In the genomic region with DNA sequence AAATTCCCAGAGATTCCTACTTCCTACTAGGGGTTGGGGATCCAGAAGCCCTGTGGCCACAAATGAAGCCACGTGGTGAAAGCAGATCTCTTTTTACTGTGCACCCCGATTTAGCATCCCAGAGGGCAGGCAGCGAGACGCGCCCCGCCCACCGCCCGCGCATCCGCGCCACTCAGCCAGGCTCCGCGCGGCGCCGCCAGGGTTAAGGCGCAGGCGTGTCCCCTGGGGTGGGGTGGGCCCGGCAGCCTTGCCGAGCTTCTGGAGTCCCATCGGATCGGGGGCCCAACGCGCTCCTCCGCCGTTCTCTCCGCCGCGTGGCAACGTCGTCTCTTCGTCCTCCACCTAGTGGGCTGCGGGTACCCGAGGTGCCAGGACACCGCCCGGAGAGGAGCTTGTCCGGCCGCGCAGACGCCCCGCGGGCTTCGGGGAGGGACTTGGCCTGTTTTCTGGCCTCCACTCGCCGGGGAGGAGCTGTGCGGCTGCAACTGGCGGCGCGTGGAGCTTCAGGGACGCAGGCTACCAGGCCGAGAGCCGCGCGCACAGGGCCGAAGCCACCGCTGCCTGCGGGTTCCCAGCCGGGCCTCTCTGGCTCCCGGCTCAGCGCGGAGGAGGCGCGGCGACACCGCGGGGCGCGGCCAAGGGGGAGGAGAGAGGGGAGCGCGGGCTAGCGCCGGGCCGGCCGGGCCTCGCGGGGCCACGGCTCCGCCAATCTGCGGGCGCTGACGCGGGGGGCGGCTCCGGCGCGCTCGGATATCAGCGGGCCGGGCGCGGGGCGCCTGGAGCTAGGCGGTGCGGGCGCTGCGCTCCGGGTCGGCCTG, we compare ENCODE assay signal across 8 mouse cellular contexts. TPM values are rescaled to one million over a fixed set of nuclear protein-coding genes. Genes with fewer than 3 reads are reported as not detected.
DNase-seq lines count a peak whose midpoint lies in the region; ATAC-seq lines count a peak whose summit lies in the region.

Gene Fam20c (plus strand): TSS at position 212 of the 818 bp plus-strand sequence.

- peak within 1 kb of the TSS; percentile 66 for H3K4me3 ChIP-seq in hindbrain, embryonic 11.5 days (ENCODE audit: low read depth, low read length)
- H3K4me3 ChIP-seq in lung, embryonic 15.5 days, result peak within 1 kb of the TSS; percentile 68

- peak within 1 kb of the TSS; percentile 89 for H3K9ac ChIP-seq in hindbrain, embryonic 11.5 days (ENCODE audit: low read depth, low read length)
- H3K9ac ChIP-seq in lung, embryonic 15.5 days, result peak within 1 kb of the TSS; percentile 73

- H3K4me2 ChIP-seq in hindbrain, embryonic 11.5 days (replicated peaks; ENCODE audit: low read depth, low read length), result peak within 1 kb of the TSS; percentile 97
- H3K4me2 ChIP-seq in lung, embryonic 15.5 days, result peak within 1 kb of the TSS; percentile 97

- H3K4me1 ChIP-seq in hindbrain, embryonic 11.5 days (replicated peaks; ENCODE audit: control insufficient read depth, insufficient read depth, low read length), result peaks cover 9% of the 10 kb centered on the region
- peaks cover 44% of the 10 kb centered on the region for H3K4me1 ChIP-seq in lung, embryonic 15.5 days

- H3K27me3 ChIP-seq in hindbrain, embryonic 11.5 days (ENCODE audit: control insufficient read depth, insufficient read depth, low read length), result peaks cover 5% of the 10 kb centered on the region
- peaks cover 51% of the 10 kb centered on the region for H3K27me3 ChIP-seq in lung, embryonic 15.5 days

- ATAC-seq in hindbrain, embryonic 11.5 days (ENCODE audit: low FRiP score), result peak; percentile 84
- peak; percentile 90 for ATAC-seq in lung, embryonic 15.5 days (ENCODE audit: borderline replicate concordance, extremely low read depth, low FRiP score, low TSS enrichment)

- peak within 1 kb of the TSS; percentile 79 for H3K27ac ChIP-seq in hindbrain, embryonic 11.5 days (ENCODE audit: low read depth, low read length)
- peak within 1 kb of the TSS; percentile 92 for H3K27ac ChIP-seq in lung, embryonic 15.5 days

- peak; percentile 80 for DNase-seq in adipocyte (ENCODE audit: low spot score)
- DNase-seq in cerebellum, postnatal 14 days, result peak; percentile 51 to 65
- DNase-seq in frontal cortex, postnatal 25 days (ENCODE audit: low spot score in 2 of 2), result peak; percentile 57 to 64
- peak; percentile 81 for DNase-seq in hindbrain, embryonic 11.5 days (ENCODE audit: low spot score)
- peak; percentile 75 to 87 for DNase-seq in layer of hippocampus, postnatal 10 days (ENCODE audit: low spot score in 2 of 2)
- DNase-seq in ovary, adult 18-20 months (ENCODE audit: low spot score), result peak; percentile 84
- DNase-seq in urinary bladder, postnatal 36 days (ENCODE audit: low spot score in 2 of 2), result peak; percentile 75 to 80

- no peaks in the 10 kb centered on the region for H3K36me3 ChIP-seq in hindbrain, embryonic 11.5 days (ENCODE audit: control insufficient read depth, insufficient read depth, low read length)
- H3K36me3 ChIP-seq in lung, embryonic 15.5 days, result no peaks in the 10 kb centered on the region

- WGBS in hindbrain, embryonic 11.5 days, result under 1% methylated on average over 92 of the region's 98 CpGs
- under 1% methylated on average over 91 of the region's 98 CpGs for WGBS in lung, embryonic 15.5 days

- H3K9me3 ChIP-seq in hindbrain, embryonic 11.5 days (ENCODE audit: control insufficient read depth, low read length), result no peaks in the 10 kb centered on the region
- no peaks in the 10 kb centered on the region for H3K9me3 ChIP-seq in lung, embryonic 15.5 days

RNA-seq across cellular contexts. Expression of gene Fam20c, which starts in this region (rescaled TPM):
- polyA plus RNA-seq in hindbrain, embryonic 11.5 days (2014; fragmentation: Nextera tagmentation; extraction: Ambion mirVana), result 26.4 and 27.9 TPM in 2 replicates
- 10 to 100 TPM; 49.9 to 51.5 TPM for total RNA-seq in layer of hippocampus, postnatal 10 days (2021)
- polyA plus RNA-seq in lung, embryonic 15.5 days (2015; fragmentation: Nextera tagmentation; extraction: Ambion mirVana), result 6.1 and 6.2 TPM in 2 replicates

Comparison
In these comparisons a context has a peak if more than half of its experiments do, and no peak if none do; other contexts are left out.
1. Peak in every context shown above with its lines: DNase-seq, ATAC-seq, H3K4me3 ChIP-seq and H3K27ac ChIP-seq.